Mouse (Mus musculus): Measurements from ENCODE around the gene Nav2. TPM values are rescaled to one million over a fixed set of nuclear protein-coding genes. Genes with fewer than 3 reads are reported as not detected.

Nav2 gene
- polyA plus RNA-seq, 1 experiment from 2014 or later = 12.4 TPM

GRCm38 (mm10) chr7:48891029-48891428 lies 17.5 kb upstream of the Nav2 start:
- 59% methylated on average over 5 of the region's 5 CpGs for WGBS
- Histone ChIP-seq H3K9me3 (no peaks in the 10 kb centered on the region), H3K27me3 (peaks cover 15% of the 10 kb centered on the region), H3K4me3 (replicated peaks) (no peak overlapping the region), H3K9ac (replicated peaks) (no peak overlapping the region), H3K27ac (no peak overlapping the region), H3K4me1 (replicated peaks) (peaks cover 16% of the 10 kb centered on the region), H3K36me3 (no peaks in the 10 kb centered on the region), H3K4me2 (no peak overlapping the region)
- ATAC-seq (ENCODE audit: insufficient number of reproducible peaks, insufficient read depth, low FRiP score, low TSS enrichment, low read depth) = no peak

- Histone ChIP-seq H3K4me1 (replicated peaks) (peaks cover 26% of the 10 kb centered on the region), H3K27ac (no peak overlapping the region), H3K27me3 (peaks cover 9% of the 10 kb centered on the region; the same call in 1 of the 2 replicates), H3K9ac (replicated peaks) (no peak overlapping the region), H3K4me2 (no peak overlapping the region), H3K36me3 (no peaks in the 10 kb centered on the region), H3K9me3 (no peaks in the 10 kb centered on the region), H3K4me3 (replicated peaks) (no peak overlapping the region)
- WGBS = 79% methylated on average over 7 of the region's 7 CpGs
- ATAC-seq (ENCODE audit: insufficient number of reproducible peaks, insufficient read depth, low FRiP score, low TSS enrichment, low read depth) = 0 out of 2 replicates have a peak, but pooled peaks have one; percentile 43
Observed at GRCm38 (mm10) chr7:48893093-48893492, 15.4 kb upstream of the Nav2 start.

- H3K4me3 ChIP-seq (replicated peaks) = no peak overlapping the region
- peaks cover 12% of the 10 kb centered on the region; the same call in 1 of the 2 replicates for H3K27me3 ChIP-seq
- H3K27ac ChIP-seq = no peak overlapping the region
- ATAC-seq (ENCODE audit: insufficient number of reproducible peaks, insufficient read depth, low FRiP score, low TSS enrichment, low read depth) = no peak
- 5% methylated on average over 6 of the region's 6 CpGs for WGBS
- no peak overlapping the region for H3K4me2 ChIP-seq
- no peak overlapping the region for H3K9ac ChIP-seq (replicated peaks)
- H3K9me3 ChIP-seq = no peaks in the 10 kb centered on the region
- peaks cover 22% of the 10 kb centered on the region for H3K4me1 ChIP-seq (replicated peaks)
- no peaks in the 10 kb centered on the region for H3K36me3 ChIP-seq
Observed at GRCm38 (mm10) chr7:48894152-48894551, 14.4 kb upstream of the Nav2 start.

GRCm38 (mm10) chr7:48894763-48895162 lies 13.8 kb upstream of the Nav2 start:
- peaks cover 12% of the 10 kb centered on the region; the same call in 1 of the 2 replicates for H3K27me3 ChIP-seq
- H3K36me3 ChIP-seq = no peaks in the 10 kb centered on the region
- no peaks in the 10 kb centered on the region for H3K9me3 ChIP-seq
- peaks cover 22% of the 10 kb centered on the region for H3K4me1 ChIP-seq (replicated peaks)
- ATAC-seq (ENCODE audit: insufficient number of reproducible peaks, insufficient read depth, low FRiP score, low TSS enrichment, low read depth) = no peak
- H3K4me3 ChIP-seq (replicated peaks) = no peak overlapping the region
- WGBS = 73% methylated on average over 6 of the region's 6 CpGs
- H3K27ac ChIP-seq = no peak overlapping the region
- H3K9ac ChIP-seq (replicated peaks) = no peak overlapping the region
- no peak overlapping the region for H3K4me2 ChIP-seq

- Histone ChIP-seq H3K27ac (no peak overlapping the region), H3K4me1 (replicated peaks) (peaks cover 26% of the 10 kb centered on the region), H3K36me3 (no peaks in the 10 kb centered on the region), H3K27me3 (peaks cover 12% of the 10 kb centered on the region; the same call in 1 of the 2 replicates), H3K9me3 (no peaks in the 10 kb centered on the region), H3K9ac (replicated peaks) (no peak overlapping the region), H3K4me3 (replicated peaks) (no peak overlapping the region), H3K4me2 (no peak overlapping the region)
- WGBS = 94% methylated on average over 4 of the region's 4 CpGs
- ATAC-seq (ENCODE audit: insufficient number of reproducible peaks, insufficient read depth, low FRiP score, low TSS enrichment, low read depth) = no peak
Observed at GRCm38 (mm10) chr7:48895475-48895874, 13.0 kb upstream of the Nav2 start.

- 81% methylated on average over 4 of the region's 4 CpGs for WGBS
- Histone ChIP-seq H3K4me1 (replicated peaks) (peaks cover 21% of the 10 kb centered on the region), H3K27ac (no peak overlapping the region), H3K36me3 (no peaks in the 10 kb centered on the region), H3K9me3 (no peaks in the 10 kb centered on the region), H3K4me2 (no peak overlapping the region), H3K27me3 (peaks cover 11% of the 10 kb centered on the region; the same call in 1 of the 2 replicates), H3K4me3 (replicated peaks) (no peak overlapping the region), H3K9ac (replicated peaks) (no peak overlapping the region)
- ATAC-seq (ENCODE audit: insufficient number of reproducible peaks, insufficient read depth, low FRiP score, low TSS enrichment, low read depth) = no peak
Observed at GRCm38 (mm10) chr7:48896051-48896450, 12.5 kb upstream of the Nav2 start.

- Histone ChIP-seq H3K4me3 (replicated peaks) (no peak overlapping the region), H3K9ac (replicated peaks) (no peak overlapping the region), H3K9me3 (no peaks in the 10 kb centered on the region), H3K27ac (peak overlapping the region; percentile 4; the same call in 1 of the 2 replicates), H3K4me1 (replicated peaks) (peaks cover 16% of the 10 kb centered on the region), H3K4me2 (no peak overlapping the region), H3K27me3 (peaks cover 10% of the 10 kb centered on the region; the same call in 1 of the 2 replicates), H3K36me3 (no peaks in the 10 kb centered on the region)
- no peak for ATAC-seq (ENCODE audit: insufficient number of reproducible peaks, insufficient read depth, low FRiP score, low TSS enrichment, low read depth)
- 68% methylated on average over 24 of the region's 24 CpGs for WGBS
Observed at GRCm38 (mm10) chr7:48897539-48898163, 10.9 kb upstream of the Nav2 start.

GRCm38 (mm10) chr7:48898416-48898815 lies 10.1 kb upstream of the Nav2 start:
- Histone ChIP-seq H3K27me3 (peaks cover 10% of the 10 kb centered on the region; the same call in 1 of the 2 replicates), H3K4me2 (no peak overlapping the region), H3K9ac (replicated peaks) (no peak overlapping the region), H3K27ac (no peak overlapping the region), H3K9me3 (no peaks in the 10 kb centered on the region), H3K4me3 (replicated peaks) (no peak overlapping the region), H3K4me1 (replicated peaks) (peaks cover 16% of the 10 kb centered on the region), H3K36me3 (no peaks in the 10 kb centered on the region)
- 55% methylated on average over 9 of the region's 9 CpGs for WGBS
- ATAC-seq (ENCODE audit: insufficient number of reproducible peaks, insufficient read depth, low FRiP score, low TSS enrichment, low read depth) = no peak

GRCm38 (mm10) chr7:48900408-48901167 lies 7.9 kb upstream of the Nav2 start:
- Histone ChIP-seq H3K9ac (replicated peaks) (no peak overlapping the region), H3K9me3 (no peaks in the 10 kb centered on the region), H3K4me1 (replicated peaks) (peaks cover 16% of the 10 kb centered on the region), H3K4me3 (replicated peaks) (no peak overlapping the region), H3K4me2 (no peak overlapping the region), H3K27ac (no peak overlapping the region), H3K27me3 (peaks cover 10% of the 10 kb centered on the region; the same call in 1 of the 2 replicates), H3K36me3 (no peaks in the 10 kb centered on the region)
- no peak for ATAC-seq (ENCODE audit: insufficient number of reproducible peaks, insufficient read depth, low FRiP score, low TSS enrichment, low read depth)
- 66% methylated on average over 8 of the region's 8 CpGs for WGBS

- H3K4me3 ChIP-seq (replicated peaks) = no peak overlapping the region
- no peak for ATAC-seq (ENCODE audit: insufficient number of reproducible peaks, insufficient read depth, low FRiP score, low TSS enrichment, low read depth)
- H3K36me3 ChIP-seq = no peaks in the 10 kb centered on the region
- H3K27ac ChIP-seq = no peak overlapping the region
- WGBS = 41% methylated on average over 2 of the region's 2 CpGs
- no peak overlapping the region for H3K4me2 ChIP-seq
- H3K9me3 ChIP-seq = no peaks in the 10 kb centered on the region
- H3K27me3 ChIP-seq = 0 out of 2 replicates have a peak, but pooled peaks cover 4% of the 10 kb centered on the region
- no peak overlapping the region for H3K9ac ChIP-seq (replicated peaks)
- H3K4me1 ChIP-seq (replicated peaks) = peaks cover 11% of the 10 kb centered on the region
Observed at GRCm38 (mm10) chr7:48902454-48902853, 6.1 kb upstream of the Nav2 start.

GRCm38 (mm10) chr7:48909342-48909671 lies 791 bp downstream of the Nav2 start:
- no peaks in the 10 kb centered on the region for H3K27me3 ChIP-seq
- no peak overlapping the region for H3K9ac ChIP-seq (replicated peaks)
- H3K4me3 ChIP-seq (replicated peaks) = no peak overlapping the region
- no peaks in the 10 kb centered on the region for H3K9me3 ChIP-seq
- no peaks in the 10 kb centered on the region for H3K36me3 ChIP-seq
- no peaks in the 10 kb centered on the region for H3K4me1 ChIP-seq (replicated peaks)
- 52% methylated on average over 4 of the region's 4 CpGs for WGBS
- H3K27ac ChIP-seq = no peak overlapping the region
- no peak for ATAC-seq (ENCODE audit: insufficient number of reproducible peaks, insufficient read depth, low FRiP score, low TSS enrichment, low read depth)
- H3K4me2 ChIP-seq = no peak overlapping the region

Measured in limb, embryonic 12.5 days (tissue).